Mouse (Mus musculus): ENCODE data around the gene Dab2ip. TPM values are rescaled to one million over a fixed set of nuclear protein-coding genes. Genes with fewer than 3 reads are reported as not detected.

The Dab2ip gene
- polyA plus RNA-seq, 1 experiment from 2014 or later: 44.8 TPM

DNA sequence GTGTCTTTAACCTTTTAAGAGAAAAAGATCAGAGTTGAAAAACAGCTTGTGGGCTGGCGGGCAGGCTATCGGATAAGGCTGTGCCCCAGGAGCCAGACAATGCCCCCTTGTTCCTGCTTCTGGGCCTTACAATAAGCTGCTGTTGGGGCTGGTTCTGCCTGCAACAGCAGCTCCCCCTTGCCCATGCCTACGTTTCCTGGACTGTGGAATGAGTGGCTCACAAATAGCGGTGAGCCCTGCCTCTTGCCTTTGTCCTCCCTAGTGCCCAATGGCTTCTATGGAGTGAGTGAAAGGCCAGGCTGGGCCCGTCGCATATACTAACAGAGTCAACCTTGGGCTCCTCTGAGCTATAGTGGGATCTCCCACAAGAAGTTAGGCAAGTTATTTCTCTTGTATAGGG is 144.5 kb downstream of the Dab2ip start:
- no peaks in the 10 kb centered on the region for H3K9me3 ChIP-seq (ENCODE audit: control insufficient read depth, low read depth, low read length)
- H3K4me1 ChIP-seq (ENCODE audit: control insufficient read depth, insufficient read depth, low read length): peaks cover 15% of the 10 kb centered on the region
- H3K27me3 ChIP-seq (ENCODE audit: control insufficient read depth, insufficient read depth, low read length): no peaks in the 10 kb centered on the region
- no peak overlapping the region for H3K4me3 ChIP-seq (ENCODE audit: low read depth, low read length)
- H3K36me3 ChIP-seq (ENCODE audit: control insufficient read depth, insufficient read depth, low read length): peaks cover 2% of the 10 kb centered on the region
- no peak overlapping the region for H3K4me2 ChIP-seq (replicated peaks; ENCODE audit: low read depth, low read length)
- 69% methylated on average over 6 of the region's 6 CpGs for WGBS
- peak overlapping the region; percentile 34; the same call in 1 of the 2 replicates for H3K27ac ChIP-seq (ENCODE audit: low read length)
- ATAC-seq (ENCODE audit: insufficient number of reproducible peaks, insufficient read depth, low FRiP score, low read depth): peak; percentile 28; the same call in 1 of the 2 replicates
- H3K9ac ChIP-seq (replicated peaks; ENCODE audit: low read depth, low read length): no peak overlapping the region

DNA sequence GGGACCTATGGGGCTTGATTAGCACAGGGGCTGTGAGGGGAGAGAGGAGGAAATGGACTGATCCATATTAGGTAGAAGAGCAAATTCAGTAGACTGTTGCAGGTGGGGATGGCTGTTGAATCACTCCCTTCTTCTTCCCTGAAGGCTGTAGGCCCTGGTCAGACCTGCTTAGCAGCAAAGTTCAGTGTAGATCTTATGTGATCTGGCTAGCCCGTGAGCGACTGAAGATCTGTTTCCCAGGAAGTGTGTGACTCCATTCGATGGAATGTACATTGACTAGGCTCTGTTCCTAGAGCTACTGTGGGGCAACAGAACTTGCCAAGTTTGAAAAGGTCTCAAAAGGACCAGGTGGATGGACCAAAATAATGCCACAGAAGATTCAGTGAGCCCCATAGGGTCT is 145.2 kb downstream of the Dab2ip start:
- no peak overlapping the region for H3K4me2 ChIP-seq (replicated peaks; ENCODE audit: low read depth, low read length)
- H3K9ac ChIP-seq (replicated peaks; ENCODE audit: low read depth, low read length): no peak overlapping the region
- H3K4me3 ChIP-seq (ENCODE audit: low read depth, low read length): no peak overlapping the region
- 79% methylated on average over 3 of the region's 3 CpGs for WGBS
- no peaks in the 10 kb centered on the region for H3K9me3 ChIP-seq (ENCODE audit: control insufficient read depth, low read depth, low read length)
- H3K36me3 ChIP-seq (ENCODE audit: control insufficient read depth, insufficient read depth, low read length): peaks cover 7% of the 10 kb centered on the region
- peaks cover 12% of the 10 kb centered on the region for H3K4me1 ChIP-seq (ENCODE audit: control insufficient read depth, insufficient read depth, low read length)
- no peaks in the 10 kb centered on the region for H3K27me3 ChIP-seq (ENCODE audit: control insufficient read depth, insufficient read depth, low read length)
- ATAC-seq (ENCODE audit: insufficient number of reproducible peaks, insufficient read depth, low FRiP score, low read depth): no peak
- H3K27ac ChIP-seq (ENCODE audit: low read length): peak overlapping the region; percentile 34; the same call in 1 of the 2 replicates

DNA sequence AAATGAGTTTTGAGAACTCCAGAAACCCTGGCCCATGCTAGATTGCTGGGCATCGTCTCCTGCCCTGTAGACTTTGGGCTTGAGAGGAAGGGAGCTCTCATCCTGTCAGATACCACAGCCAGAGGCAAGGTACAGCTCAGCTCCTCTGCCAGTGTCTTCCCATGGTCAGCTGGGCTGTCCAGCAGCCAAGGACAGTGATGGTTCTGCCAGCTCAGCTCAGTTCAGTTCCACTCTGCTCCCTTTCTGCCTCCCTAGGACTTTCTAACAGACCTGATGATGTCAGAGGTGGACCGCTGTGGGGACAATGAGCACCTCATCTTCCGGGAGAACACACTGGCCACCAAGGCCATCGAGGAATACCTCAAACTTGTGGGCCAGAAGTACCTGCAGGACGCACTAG is 154.5 kb downstream of the Dab2ip start:
- peaks cover 80% of the 10 kb centered on the region for H3K36me3 ChIP-seq (ENCODE audit: control insufficient read depth, insufficient read depth, low read length)
- WGBS: 98% methylated on average over 5 of the region's 5 CpGs
- H3K27ac ChIP-seq (ENCODE audit: low read length): no peak overlapping the region
- H3K9me3 ChIP-seq (ENCODE audit: control insufficient read depth, low read depth, low read length): no peaks in the 10 kb centered on the region
- no peak overlapping the region for H3K9ac ChIP-seq (replicated peaks; ENCODE audit: low read depth, low read length)
- H3K4me2 ChIP-seq (replicated peaks; ENCODE audit: low read depth, low read length): no peak overlapping the region
- ATAC-seq (ENCODE audit: insufficient number of reproducible peaks, insufficient read depth, low FRiP score, low read depth): no peak
- no peak overlapping the region for H3K4me3 ChIP-seq (ENCODE audit: low read depth, low read length)
- H3K4me1 ChIP-seq (ENCODE audit: control insufficient read depth, insufficient read depth, low read length): no peaks in the 10 kb centered on the region
- no peaks in the 10 kb centered on the region for H3K27me3 ChIP-seq (ENCODE audit: control insufficient read depth, insufficient read depth, low read length)

DNA sequence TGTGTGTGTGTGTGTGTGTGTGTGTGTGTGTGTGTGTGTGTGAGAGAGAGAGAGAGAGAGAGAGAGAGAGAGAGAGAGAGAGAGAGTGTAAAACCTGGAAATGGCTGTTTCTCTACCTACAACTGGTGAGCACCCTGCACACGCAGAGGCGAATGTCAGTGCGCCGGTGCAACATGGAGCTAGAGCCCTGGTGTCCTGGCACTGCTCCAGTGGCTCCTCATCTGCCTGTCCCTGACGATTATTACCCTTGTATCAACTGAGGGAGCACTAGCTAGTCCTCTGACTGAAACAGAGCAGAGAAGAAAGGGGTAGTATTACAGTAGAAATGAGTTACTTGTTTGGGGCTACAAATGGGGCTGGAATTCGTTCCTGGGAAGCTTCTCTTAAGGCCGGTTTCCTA is 155.4 kb downstream of the Dab2ip start:
- H3K27me3 ChIP-seq (ENCODE audit: control insufficient read depth, insufficient read depth, low read length): no peaks in the 10 kb centered on the region
- H3K9me3 ChIP-seq (ENCODE audit: control insufficient read depth, low read depth, low read length): no peaks in the 10 kb centered on the region
- WGBS: 86% methylated on average over 7 of the region's 7 CpGs
- H3K27ac ChIP-seq (ENCODE audit: low read length): no peak overlapping the region
- ATAC-seq (ENCODE audit: insufficient number of reproducible peaks, insufficient read depth, low FRiP score, low read depth): no peak
- no peak overlapping the region for H3K4me2 ChIP-seq (replicated peaks; ENCODE audit: low read depth, low read length)
- no peak overlapping the region for H3K4me3 ChIP-seq (ENCODE audit: low read depth, low read length)
- H3K4me1 ChIP-seq (ENCODE audit: control insufficient read depth, insufficient read depth, low read length): no peaks in the 10 kb centered on the region
- H3K9ac ChIP-seq (replicated peaks; ENCODE audit: low read depth, low read length): no peak overlapping the region
- H3K36me3 ChIP-seq (ENCODE audit: control insufficient read depth, insufficient read depth, low read length): peaks cover 83% of the 10 kb centered on the region

DNA sequence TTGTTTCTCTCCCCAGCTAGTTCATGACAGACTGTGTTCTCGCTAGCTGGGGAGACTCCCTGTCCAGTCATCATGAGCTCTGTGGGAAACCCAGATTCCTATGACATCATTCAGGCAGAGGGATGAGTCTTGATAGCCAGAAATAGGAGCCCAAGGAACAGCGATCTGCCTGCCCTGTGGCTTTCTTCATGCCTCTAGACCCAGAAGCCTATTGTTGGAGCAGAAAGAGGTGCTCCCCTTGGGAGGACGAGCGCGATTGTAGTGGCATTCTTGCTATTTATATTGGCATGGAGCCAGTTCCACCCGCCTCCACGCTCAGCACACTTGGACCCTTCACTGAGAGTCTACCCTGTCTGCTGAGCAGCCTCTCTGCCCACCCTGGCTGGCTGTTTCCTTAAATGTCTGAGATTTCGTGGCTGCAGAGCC is 156.7 kb downstream of the Dab2ip start:
- WGBS: 33% methylated on average over 8 of the region's 8 CpGs
- H3K27me3 ChIP-seq (ENCODE audit: control insufficient read depth, insufficient read depth, low read length): no peaks in the 10 kb centered on the region
- H3K4me2 ChIP-seq (replicated peaks; ENCODE audit: low read depth, low read length): no peak overlapping the region
- no peak for ATAC-seq (ENCODE audit: insufficient number of reproducible peaks, insufficient read depth, low FRiP score, low read depth)
- no peak overlapping the region for H3K4me3 ChIP-seq (ENCODE audit: low read depth, low read length)
- H3K9ac ChIP-seq (replicated peaks; ENCODE audit: low read depth, low read length): no peak overlapping the region
- H3K9me3 ChIP-seq (ENCODE audit: control insufficient read depth, low read depth, low read length): no peaks in the 10 kb centered on the region
- peaks cover 89% of the 10 kb centered on the region for H3K36me3 ChIP-seq (ENCODE audit: control insufficient read depth, insufficient read depth, low read length)
- H3K27ac ChIP-seq (ENCODE audit: low read length): no peak overlapping the region
- H3K4me1 ChIP-seq (ENCODE audit: control insufficient read depth, insufficient read depth, low read length): no peaks in the 10 kb centered on the region

DNA sequence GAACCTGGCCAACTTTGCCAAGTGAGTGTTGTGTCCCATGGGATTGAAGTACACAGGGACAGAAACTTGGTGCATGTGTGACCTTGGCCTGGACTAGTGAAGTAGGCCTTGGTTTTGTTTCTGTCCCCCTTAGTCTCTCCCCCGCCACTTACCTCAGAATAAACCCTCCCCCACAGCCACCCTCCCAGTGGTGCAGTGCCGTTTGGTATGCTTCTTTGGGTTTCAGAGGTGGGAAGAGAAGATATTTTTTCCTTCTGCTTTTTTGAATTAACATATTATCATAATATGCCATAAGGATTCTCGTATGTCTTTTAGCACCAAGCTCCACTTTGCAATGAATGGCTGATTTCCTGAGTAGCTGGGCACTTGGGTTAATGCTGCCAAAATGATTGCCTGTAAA is 157.4 kb downstream of the Dab2ip start:
- H3K36me3 ChIP-seq (ENCODE audit: control insufficient read depth, insufficient read depth, low read length): peaks cover 89% of the 10 kb centered on the region
- H3K4me1 ChIP-seq (ENCODE audit: control insufficient read depth, insufficient read depth, low read length): no peaks in the 10 kb centered on the region
- no peaks in the 10 kb centered on the region for H3K9me3 ChIP-seq (ENCODE audit: control insufficient read depth, low read depth, low read length)
- no peak overlapping the region for H3K9ac ChIP-seq (replicated peaks; ENCODE audit: low read depth, low read length)
- no peak overlapping the region for H3K4me3 ChIP-seq (ENCODE audit: low read depth, low read length)
- no peak overlapping the region for H3K27ac ChIP-seq (ENCODE audit: low read length)
- WGBS: 92% methylated on average over 3 of the region's 3 CpGs
- ATAC-seq (ENCODE audit: insufficient number of reproducible peaks, insufficient read depth, low FRiP score, low read depth): no peak
- H3K4me2 ChIP-seq (replicated peaks; ENCODE audit: low read depth, low read length): no peak overlapping the region
- H3K27me3 ChIP-seq (ENCODE audit: control insufficient read depth, insufficient read depth, low read length): no peaks in the 10 kb centered on the region

DNA sequence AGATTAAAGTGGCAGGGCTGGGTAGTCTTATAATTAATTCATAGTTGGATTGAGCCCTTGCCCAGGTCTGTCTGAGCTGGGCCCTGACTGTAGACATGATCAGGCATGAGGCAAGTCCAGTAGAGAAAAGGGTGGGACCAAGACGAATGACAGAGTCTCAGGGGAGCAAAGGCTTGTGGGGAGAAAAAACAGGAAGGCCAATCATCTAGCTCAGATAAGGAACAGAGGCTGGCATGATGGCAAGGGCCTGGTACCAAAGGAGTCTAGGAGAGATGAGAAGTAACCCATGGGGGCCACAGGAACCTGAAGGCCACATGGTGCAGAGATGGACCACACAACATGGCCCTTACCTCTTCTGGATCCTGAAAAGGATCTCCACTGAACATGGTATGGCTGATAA is 158.1 kb downstream of the Dab2ip start:
- Histone ChIP-seq H3K9ac (replicated peaks; ENCODE audit: low read depth, low read length) (no peak overlapping the region), H3K4me2 (replicated peaks; ENCODE audit: low read depth, low read length) (no peak overlapping the region), H3K4me3 (ENCODE audit: low read depth, low read length) (no peak overlapping the region), H3K4me1 (ENCODE audit: control insufficient read depth, insufficient read depth, low read length) (no peaks in the 10 kb centered on the region), H3K27ac (ENCODE audit: low read length) (no peak overlapping the region), H3K9me3 (ENCODE audit: control insufficient read depth, low read depth, low read length) (no peaks in the 10 kb centered on the region), H3K27me3 (ENCODE audit: control insufficient read depth, insufficient read depth, low read length) (no peaks in the 10 kb centered on the region), H3K36me3 (ENCODE audit: control insufficient read depth, insufficient read depth, low read length) (peaks cover 89% of the 10 kb centered on the region)
- no peak for ATAC-seq (ENCODE audit: insufficient number of reproducible peaks, insufficient read depth, low FRiP score, low read depth)
- 68% methylated on average over 1 of the region's 1 CpGs for WGBS

DNA sequence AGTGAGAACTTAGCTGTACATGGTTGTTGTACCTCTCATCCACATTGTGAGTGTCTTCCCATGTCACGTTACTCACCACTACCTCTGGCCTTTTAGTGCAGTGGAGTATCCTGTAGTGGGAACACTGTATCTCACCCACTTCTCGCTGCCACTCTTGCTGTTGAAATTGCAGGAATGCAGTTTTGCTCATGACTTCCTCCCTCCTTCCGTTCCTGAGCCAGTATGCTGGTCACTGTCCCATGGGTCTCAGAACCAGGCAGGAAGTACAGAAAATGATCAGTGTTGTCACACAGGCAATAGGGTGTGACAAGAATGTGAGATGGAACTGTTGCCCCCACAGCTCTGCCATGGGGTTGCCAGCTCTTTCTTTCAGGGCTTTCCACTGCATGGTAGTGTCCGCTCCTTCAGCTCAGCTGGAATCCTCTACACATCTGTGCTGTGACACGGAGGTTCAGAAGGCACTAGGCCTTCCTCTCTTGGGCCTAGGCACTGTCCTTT is 160.0 kb downstream of the Dab2ip start:
- Histone ChIP-seq H3K27me3 (ENCODE audit: control insufficient read depth, insufficient read depth, low read length) (no peaks in the 10 kb centered on the region), H3K4me1 (ENCODE audit: control insufficient read depth, insufficient read depth, low read length) (no peaks in the 10 kb centered on the region), H3K4me2 (replicated peaks; ENCODE audit: low read depth, low read length) (no peak overlapping the region), H3K27ac (ENCODE audit: low read length) (no peak overlapping the region), H3K36me3 (ENCODE audit: control insufficient read depth, insufficient read depth, low read length) (peaks cover 86% of the 10 kb centered on the region), H3K9ac (replicated peaks; ENCODE audit: low read depth, low read length) (no peak overlapping the region), H3K4me3 (ENCODE audit: low read depth, low read length) (no peak overlapping the region), H3K9me3 (ENCODE audit: control insufficient read depth, low read depth, low read length) (no peaks in the 10 kb centered on the region)
- no peak for ATAC-seq (ENCODE audit: insufficient number of reproducible peaks, insufficient read depth, low FRiP score, low read depth)
- WGBS: 86% methylated on average over 5 of the region's 5 CpGs

DNA sequence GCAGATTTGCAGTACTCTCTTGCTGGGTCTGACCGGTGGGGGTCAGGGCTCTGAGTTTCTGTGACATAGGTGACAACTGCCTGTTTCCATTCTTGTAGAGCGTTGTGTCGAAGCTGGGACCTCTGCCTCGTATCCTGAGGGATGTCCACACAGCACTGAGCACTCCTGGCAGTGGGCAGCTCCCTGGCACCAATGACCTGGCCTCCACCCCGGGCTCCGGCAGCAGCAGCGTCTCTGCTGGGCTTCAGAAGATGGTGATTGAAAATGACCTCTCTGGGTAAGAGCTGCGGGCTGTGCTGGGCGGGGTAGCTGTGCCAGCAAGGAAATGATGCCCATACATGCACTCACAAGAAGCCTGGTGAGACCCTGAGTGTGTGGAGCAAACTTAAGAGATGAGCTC is 160.6 kb downstream of the Dab2ip start:
- no peak for ATAC-seq (ENCODE audit: insufficient number of reproducible peaks, insufficient read depth, low FRiP score, low read depth)
- Histone ChIP-seq H3K4me2 (replicated peaks; ENCODE audit: low read depth, low read length) (no peak overlapping the region), H3K9me3 (ENCODE audit: control insufficient read depth, low read depth, low read length) (no peaks in the 10 kb centered on the region), H3K4me3 (ENCODE audit: low read depth, low read length) (no peak overlapping the region), H3K27me3 (ENCODE audit: control insufficient read depth, insufficient read depth, low read length) (no peaks in the 10 kb centered on the region), H3K36me3 (ENCODE audit: control insufficient read depth, insufficient read depth, low read length) (peaks cover 86% of the 10 kb centered on the region), H3K27ac (ENCODE audit: low read length) (no peak overlapping the region), H3K9ac (replicated peaks; ENCODE audit: low read depth, low read length) (no peak overlapping the region), H3K4me1 (ENCODE audit: control insufficient read depth, insufficient read depth, low read length) (no peaks in the 10 kb centered on the region)
- 91% methylated on average over 9 of the region's 9 CpGs for WGBS

Data from stomach, embryonic 14.5 days (tissue).